ENCODE assay signal across 13 mouse cellular contexts in genomic region chr1:171171138-171171537, GRCm38 (mm10). TPM values are rescaled to one million over a fixed set of nuclear protein-coding genes. Genes with fewer than 3 reads are reported as not detected.
DNase-seq lines count a peak whose midpoint lies in the region; ATAC-seq and TF ChIP-seq lines count a peak whose summit lies in the region.
"Had no signal": no experiment of that assay in that cellular context is flagged by ENCODE, and none has a peak within 500 bp of the region (broad histone marks: within the 10 kb centered on the region; RNA-seq: fewer than 3 reads in every experiment).

No protein-coding gene starts in this region.

- no peak for TF ChIP-seq POLR2A in bone marrow macrophage, adult 2 months (IDR thresholded peaks at IDR 0.05; ENCODE audit: borderline replicate concordance, low read depth, low read length)

- no peaks in the 10 kb centered on the region for H3K4me1 ChIP-seq in kidney, postnatal 0 days (replicated peaks; ENCODE audit: insufficient read depth, low read length)
- H3K4me1 ChIP-seq in bone marrow macrophage, adult 2 months (ENCODE audit: control insufficient read depth, insufficient read depth, low read length), result peaks cover 59% of the 10 kb centered on the region
- peaks cover 3% of the 10 kb centered on the region; the same call in 1 of the 2 replicates for H3K4me1 ChIP-seq in intestine, postnatal 0 days (replicated peaks; ENCODE audit: control insufficient read depth, insufficient read depth, low read length)
- H3K4me1 ChIP-seq: forebrain, embryonic 10.5 days had no signal

- no peak overlapping the region for H3K4me3 ChIP-seq in kidney, postnatal 0 days (replicated peaks; ENCODE audit: low read depth, low read length)
- H3K4me3 ChIP-seq in bone marrow macrophage, adult 2 months (ENCODE audit: insufficient read depth, low read length), result 0 out of 2 replicates have a peak overlapping the region, but pooled peaks have one; percentile 1
- no peak overlapping the region for H3K4me3 ChIP-seq in intestine, postnatal 0 days (ENCODE audit: low read depth, low read length)
- H3K4me3 ChIP-seq: forebrain, embryonic 10.5 days; megakaryocyte, embryonic 14.5 days had no signal

- H3K9me3 ChIP-seq in kidney, postnatal 0 days (replicated peaks; ENCODE audit: low read length), result no peaks in the 10 kb centered on the region
- no peaks in the 10 kb centered on the region for H3K9me3 ChIP-seq in intestine, postnatal 0 days (ENCODE audit: control insufficient read depth)
- H3K9me3 ChIP-seq: forebrain, embryonic 10.5 days; megakaryocyte, embryonic 14.5 days had no signal

- DNase-seq in kidney, postnatal 0 days (ENCODE audit: low spot score), result peak; percentile 74
- no peak for DNase-seq in kidney, postnatal 4 days
- DNase-seq in thymus, postnatal 14 days, result no peak
- no peak for DNase-seq in spleen, postnatal 10 days (ENCODE audit: low spot score in 2 of 2)
- DNase-seq: cerebellum, postnatal 14 days; layer of hippocampus, postnatal 36 days had no signal

- TF ChIP-seq CTCF in kidney, postnatal 0 days (IDR thresholded peaks at IDR 0.05; ENCODE audit: low read depth), result no peak
- TF ChIP-seq CTCF in bone marrow macrophage, adult 2 months (IDR thresholded peaks at IDR 0.05; ENCODE audit: low read depth, low read length), result no peak
- TF ChIP-seq CTCF in intestine, postnatal 0 days (IDR thresholded peaks at IDR 0.05; ENCODE audit: low read depth), result no peak

- WGBS in kidney, postnatal 0 days, result 24% methylated on average over 3 of the region's 3 CpGs
- WGBS in intestine, postnatal 0 days, result 38% methylated on average over 3 of the region's 3 CpGs

- no peaks in the 10 kb centered on the region for H3K27me3 ChIP-seq in kidney, postnatal 0 days (ENCODE audit: insufficient read depth, low read length)
- H3K27me3 ChIP-seq in intestine, postnatal 0 days (replicated peaks; ENCODE audit: control insufficient read depth, insufficient read depth, low read length), result no peaks in the 10 kb centered on the region

- no peaks in the 10 kb centered on the region for H3K36me3 ChIP-seq in kidney, postnatal 0 days (ENCODE audit: insufficient read depth, low read length)
- H3K36me3 ChIP-seq in intestine, postnatal 0 days (ENCODE audit: control insufficient read depth, insufficient read depth), result no peaks in the 10 kb centered on the region
- H3K36me3 ChIP-seq: forebrain, embryonic 10.5 days had no signal

- no peak overlapping the region for H3K4me2 ChIP-seq in kidney, postnatal 0 days (ENCODE audit: low read length)
- no peak overlapping the region for H3K4me2 ChIP-seq in intestine, postnatal 0 days (replicated peaks; ENCODE audit: low read depth)

- no peak overlapping the region for H3K9ac ChIP-seq in kidney, postnatal 0 days (ENCODE audit: low read depth, low read length)
- H3K9ac ChIP-seq in intestine, postnatal 0 days (ENCODE audit: low read depth, low read length), result no peak overlapping the region

- ATAC-seq in kidney, postnatal 0 days (replicated peaks; ENCODE audit: low FRiP score, low read depth), result no peak
- peak; percentile 84 for ATAC-seq in granulocyte monocyte progenitor cell, adult 5-6 weeks (replicated peaks; ENCODE audit: poor library complexity, severe bottlenecking)
- peak; percentile 31; the same call in 1 of the 2 replicates for ATAC-seq in intestine, postnatal 0 days

- H3K27ac ChIP-seq in kidney, postnatal 0 days, result peak overlapping the region; percentile 71
- peak overlapping the region; percentile 97 for H3K27ac ChIP-seq in bone marrow macrophage, adult 2 months (ENCODE audit: insufficient read depth, low read depth, low read length)
- no peak overlapping the region for H3K27ac ChIP-seq in intestine, postnatal 0 days (ENCODE audit: low read depth, low read length)
- H3K27ac ChIP-seq: forebrain, embryonic 10.5 days had no signal

RNA-seq across cellular contexts. Expression of gene Mpz, which starts 20.6 kb away (rescaled TPM):
- polyA plus RNA-seq in kidney, postnatal 0 days (2015; fragmentation: Nextera tagmentation; extraction: Ambion mirVana), result 0.77 and 1.2 TPM in 2 replicates
- polyA plus RNA-seq in bone marrow macrophage, adult 2 months (2012; ENCODE audit: insufficient read depth, insufficient read length, missing spikeins), result 2.0 TPM in 1 of 2 replicates, not detected in the other
- total RNA-seq in granulocyte monocyte progenitor cell, adult 5-6 weeks (2014; fragmentation: Nextera tagmentation), result 2.0 TPM in 1 of 2 replicates, not detected in the other
- total RNA-seq in granulocyte monocyte progenitor cell, adult 5-6 weeks (2017), result not detected in 2 replicates
- 0.80 and 1.1 TPM in 2 replicates for polyA plus RNA-seq in intestine, postnatal 0 days (2015; fragmentation: Nextera tagmentation; extraction: Ambion mirVana)
- total RNA-seq: layer of hippocampus, postnatal 36 days; neutrophil, adult 5-6 weeks had no signal

RNA-seq across cellular contexts. Expression of gene Sdhc, which starts 20.7 kb away (rescaled TPM):
- polyA plus RNA-seq in kidney, postnatal 0 days (2015; fragmentation: Nextera tagmentation; extraction: Ambion mirVana), result 381 and 403 TPM in 2 replicates
- polyA plus RNA-seq in bone marrow macrophage, adult 2 months (2012; ENCODE audit: insufficient read depth, insufficient read length, missing spikeins), result 205 and 226 TPM in 2 replicates
- total RNA-seq in granulocyte monocyte progenitor cell, adult 5-6 weeks (2014; fragmentation: Nextera tagmentation), result 119 and 151 TPM in 2 replicates
- 110 and 112 TPM in 2 replicates for total RNA-seq in granulocyte monocyte progenitor cell, adult 5-6 weeks (2017)
- polyA plus RNA-seq in intestine, postnatal 0 days (2015; fragmentation: Nextera tagmentation; extraction: Ambion mirVana), result 439 and 453 TPM in 2 replicates

RNA-seq across cellular contexts. Expression of gene Pcp4l1, which starts 24.9 kb away (rescaled TPM):
- polyA plus RNA-seq in kidney, postnatal 0 days (2015; fragmentation: Nextera tagmentation; extraction: Ambion mirVana), result 8.9 and 9.9 TPM in 2 replicates
- 120 and 145 TPM in 2 replicates for polyA plus RNA-seq in bone marrow macrophage, adult 2 months (2012; ENCODE audit: insufficient read depth, insufficient read length, missing spikeins)
- total RNA-seq in granulocyte monocyte progenitor cell, adult 5-6 weeks (2014; fragmentation: Nextera tagmentation), result 11.7 and 11.8 TPM in 2 replicates
- 13.7 TPM in 2 replicates for total RNA-seq in granulocyte monocyte progenitor cell, adult 5-6 weeks (2017)
- polyA plus RNA-seq in intestine, postnatal 0 days (2015; fragmentation: Nextera tagmentation; extraction: Ambion mirVana), result 29.1 and 29.9 TPM in 2 replicates

RNA-seq across cellular contexts. Expression of gene Nr1i3, which starts 42.6 kb away (rescaled TPM):
- polyA plus RNA-seq in kidney, postnatal 0 days (2015; fragmentation: Nextera tagmentation; extraction: Ambion mirVana), result 1.1 and 1.7 TPM in 2 replicates
- polyA plus RNA-seq in bone marrow macrophage, adult 2 months (2012; ENCODE audit: insufficient read depth, insufficient read length, missing spikeins), result not detected in 2 replicates
- total RNA-seq in granulocyte monocyte progenitor cell, adult 5-6 weeks (2014; fragmentation: Nextera tagmentation), result not detected in 2 replicates
- total RNA-seq in granulocyte monocyte progenitor cell, adult 5-6 weeks (2017), result 0.10 and 0.17 TPM in 2 replicates
- 30.9 and 38.9 TPM in 2 replicates for polyA plus RNA-seq in intestine, postnatal 0 days (2015; fragmentation: Nextera tagmentation; extraction: Ambion mirVana)
- total RNA-seq: adrenal gland, adult 18-20 months; neutrophil, adult 5-6 weeks had no signal

RNA-seq across cellular contexts. Expression of gene Tomm40l, which starts 51.2 kb away (rescaled TPM):
- polyA plus RNA-seq in kidney, postnatal 0 days (2015; fragmentation: Nextera tagmentation; extraction: Ambion mirVana), result 32.3 and 32.4 TPM in 2 replicates
- 25.8 and 27.3 TPM in 2 replicates for polyA plus RNA-seq in bone marrow macrophage, adult 2 months (2012; ENCODE audit: insufficient read depth, insufficient read length, missing spikeins)
- total RNA-seq in granulocyte monocyte progenitor cell, adult 5-6 weeks (2014; fragmentation: Nextera tagmentation), result 30.1 and 30.3 TPM in 2 replicates
- total RNA-seq in granulocyte monocyte progenitor cell, adult 5-6 weeks (2017), result 20.7 and 21.2 TPM in 2 replicates
- polyA plus RNA-seq in intestine, postnatal 0 days (2015; fragmentation: Nextera tagmentation; extraction: Ambion mirVana), result 14.7 and 16.5 TPM in 2 replicates
